Mouse (Mus musculus) testis, adult 2 months (tissue): Measurements from ENCODE around the gene Srsf1.

Experiments used
- CTCF ChIP-seq: fragments of 200-500 bp; IDR thresholded peaks from 2 replicates; pipeline ENCODE4 v1.5.1; 2012; ENCODE audit warnings: low read depth, mild to moderate bottlenecking, inconsistent platforms, low read length, moderate library complexity; ENCODE audit not compliant: control insufficient read depth, insufficient read depth, insufficient replicate concordance
- POLR2A ChIP-seq: fragments of 200-500 bp; IDR thresholded peaks from 2 replicates; pipeline ENCODE4 v1.6.1; 2012; ENCODE audit warnings: low read depth, mild to moderate bottlenecking, inconsistent platforms, low read length, moderate library complexity; ENCODE audit not compliant: control insufficient read depth

GRCm38 (mm10) chr11:88099599-88100023 is 52.4 kb downstream of the Srsf1 start:
- TF ChIP-seq CTCF, result no peak
- TF ChIP-seq POLR2A, result no peak; the same call in 1 of the 2 replicates
